Comparison of ENCODE assay signal across 17 mouse cellular contexts in the genomic region with DNA sequence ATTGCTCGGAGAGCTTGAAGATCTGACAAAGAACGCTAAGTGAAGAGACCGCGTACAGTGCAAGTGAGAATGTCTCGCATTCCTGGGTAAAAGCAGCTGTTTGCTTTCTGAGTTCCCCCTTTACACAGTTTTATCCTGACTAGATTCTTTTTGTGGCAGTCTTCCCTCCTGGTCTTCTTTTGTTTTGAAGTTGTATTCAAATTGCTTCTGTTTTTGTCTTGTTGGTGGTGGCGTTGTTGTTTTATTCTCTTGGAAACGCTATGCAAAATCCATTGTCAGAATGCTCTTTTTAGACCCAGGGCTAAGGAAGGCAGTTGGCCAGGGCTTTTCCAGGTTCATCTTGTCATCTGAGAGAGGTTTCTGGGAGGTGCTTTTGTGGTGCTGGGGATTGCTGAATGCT. TPM values are rescaled to one million over a fixed set of nuclear protein-coding genes. Genes with fewer than 3 reads are reported as not detected.
DNase-seq lines count a peak whose midpoint lies in the region; ATAC-seq and TF ChIP-seq lines count a peak whose summit lies in the region.
"Had no signal": no experiment of that assay in that cellular context is flagged by ENCODE, and none has a peak within 500 bp of the region (broad histone marks: within the 10 kb centered on the region; RNA-seq: fewer than 3 reads in every experiment).

No protein-coding gene starts in this region.

- H3K4me2 ChIP-seq in hindbrain, embryonic 12.5 days (replicated peaks): 0 out of 2 replicates have a peak overlapping the region, but pooled peaks have one; percentile 21
- peak overlapping the region; percentile 19 for H3K4me2 ChIP-seq in forebrain, embryonic 15.5 days (replicated peaks)
- peak overlapping the region; percentile 14 for H3K4me2 ChIP-seq in limb, embryonic 14.5 days (replicated peaks; ENCODE audit: low read depth, low read length, severe bottlenecking)
- H3K4me2 ChIP-seq in intestine, embryonic 16.5 days (ENCODE audit: low read depth, low read length): no peak overlapping the region
- H3K4me2 ChIP-seq: heart, embryonic 13.5 days had no signal

- DNase-seq in hindbrain, embryonic 10.5 days (ENCODE audit: low spot score): no peak
- DNase-seq in ES-CJ7 (ENCODE audit: low read depth, low spot score): peak; percentile 59
- no peak for DNase-seq in limb, embryonic 14.5 days (ENCODE audit: low spot score)
- no peak for DNase-seq in right cerebral cortex, postnatal 36 days (ENCODE audit: low spot score in 2 of 2)
- DNase-seq: adrenal gland, postnatal 10 days; gastrocnemius, postnatal 25 days; layer of hippocampus, adult 9-11 months; liver, postnatal 0 days; right cerebral cortex, postnatal 25 days had no signal

- H3K9me3 ChIP-seq in hindbrain, embryonic 12.5 days (replicated peaks): no peaks in the 10 kb centered on the region
- H3K9me3 ChIP-seq in hindbrain, embryonic 10.5 days: no peaks in the 10 kb centered on the region
- no peaks in the 10 kb centered on the region for H3K9me3 ChIP-seq in forebrain, embryonic 15.5 days
- H3K9me3 ChIP-seq in limb, embryonic 14.5 days (ENCODE audit: control insufficient read depth, low read length): no peaks in the 10 kb centered on the region
- H3K9me3 ChIP-seq in intestine, embryonic 16.5 days (ENCODE audit: control insufficient read depth, low read length): no peaks in the 10 kb centered on the region
- H3K9me3 ChIP-seq: heart, embryonic 13.5 days had no signal

- WGBS in hindbrain, embryonic 12.5 days: 40% methylated on average over 7 of the region's 7 CpGs
- 50% methylated on average over 7 of the region's 7 CpGs for WGBS in hindbrain, embryonic 10.5 days
- 30% methylated on average over 7 of the region's 7 CpGs for WGBS in forebrain, embryonic 15.5 days
- WGBS in limb, embryonic 14.5 days: 37% methylated on average over 7 of the region's 7 CpGs
- 56% methylated on average over 7 of the region's 7 CpGs for WGBS in intestine, embryonic 16.5 days

- no peak overlapping the region for H3K4me3 ChIP-seq in hindbrain, embryonic 12.5 days
- no peak overlapping the region for H3K4me3 ChIP-seq in hindbrain, embryonic 10.5 days
- H3K4me3 ChIP-seq in forebrain, embryonic 15.5 days: peak overlapping the region; percentile 4; the same call in 1 of the 2 replicates
- no peak overlapping the region for H3K4me3 ChIP-seq in limb, embryonic 14.5 days (replicated peaks; ENCODE audit: low read length)
- H3K4me3 ChIP-seq in intestine, embryonic 16.5 days (ENCODE audit: low read length): no peak overlapping the region
- H3K4me3 ChIP-seq: erythroblast, embryonic 14.5 days; heart, embryonic 13.5 days had no signal

- peaks cover 8% of the 10 kb centered on the region; the same call in 1 of the 2 replicates for H3K4me1 ChIP-seq in hindbrain, embryonic 12.5 days
- peaks cover 9% of the 10 kb centered on the region; the same call in 1 of the 2 replicates for H3K4me1 ChIP-seq in hindbrain, embryonic 10.5 days (replicated peaks)
- H3K4me1 ChIP-seq in forebrain, embryonic 15.5 days: no peaks in the 10 kb centered on the region; the same call in 1 of the 2 replicates
- peaks cover 30% of the 10 kb centered on the region for H3K4me1 ChIP-seq in limb, embryonic 14.5 days (ENCODE audit: control insufficient read depth, insufficient read depth, low read length)
- H3K4me1 ChIP-seq in intestine, embryonic 16.5 days (ENCODE audit: control insufficient read depth, insufficient read depth, low read length): peaks cover 6% of the 10 kb centered on the region

- no peak overlapping the region for H3K9ac ChIP-seq in hindbrain, embryonic 12.5 days
- no peak overlapping the region for H3K9ac ChIP-seq in forebrain, embryonic 15.5 days (replicated peaks)
- no peak overlapping the region for H3K9ac ChIP-seq in limb, embryonic 14.5 days (ENCODE audit: low read depth, low read length, severe bottlenecking)
- no peak overlapping the region for H3K9ac ChIP-seq in intestine, embryonic 16.5 days (ENCODE audit: low read depth, low read length)
- H3K9ac ChIP-seq: heart, embryonic 13.5 days; liver, postnatal 0 days had no signal

- no peak for TF ChIP-seq POLR2A in limb, embryonic 14.5 days (IDR thresholded peaks at IDR 0.05; ENCODE audit: borderline replicate concordance, extremely low read depth, insufficient read depth, insufficient read length)

- 0 out of 2 replicates have a peak, but pooled peaks cover 4% of the 10 kb centered on the region for H3K36me3 ChIP-seq in hindbrain, embryonic 12.5 days
- H3K36me3 ChIP-seq in hindbrain, embryonic 10.5 days: peaks cover 7% of the 10 kb centered on the region; the same call in 1 of the 2 replicates
- no peaks in the 10 kb centered on the region for H3K36me3 ChIP-seq in forebrain, embryonic 15.5 days
- peaks cover 36% of the 10 kb centered on the region for H3K36me3 ChIP-seq in limb, embryonic 14.5 days (ENCODE audit: control insufficient read depth, insufficient read depth, low read length)
- no peaks in the 10 kb centered on the region; the same call in 1 of the 2 replicates for H3K36me3 ChIP-seq in intestine, embryonic 16.5 days (ENCODE audit: control insufficient read depth, insufficient read depth, low read length)

- no peak for ATAC-seq in hindbrain, embryonic 12.5 days (ENCODE audit: low FRiP score)
- no peak for ATAC-seq in forebrain, embryonic 15.5 days (replicated peaks)
- ATAC-seq in limb, embryonic 14.5 days (ENCODE audit: low FRiP score, low read depth): peak; percentile 39; the same call in 1 of the 2 replicates
- ATAC-seq in cerebellum, adult (ENCODE audit: insufficient number of reproducible peaks, low FRiP score, low TSS enrichment): no peak
- no peak for ATAC-seq in intestine, embryonic 16.5 days
- ATAC-seq: liver, postnatal 0 days; Patski had no signal

- H3K27me3 ChIP-seq in hindbrain, embryonic 12.5 days: no peaks in the 10 kb centered on the region
- no peaks in the 10 kb centered on the region for H3K27me3 ChIP-seq in hindbrain, embryonic 10.5 days (ENCODE audit: insufficient read depth, poor library complexity, severe bottlenecking)
- no peaks in the 10 kb centered on the region for H3K27me3 ChIP-seq in forebrain, embryonic 15.5 days
- H3K27me3 ChIP-seq in limb, embryonic 14.5 days (ENCODE audit: control insufficient read depth, insufficient read depth, low read length): no peaks in the 10 kb centered on the region
- H3K27me3 ChIP-seq in intestine, embryonic 16.5 days (replicated peaks; ENCODE audit: control insufficient read depth, insufficient read depth, low read length): no peaks in the 10 kb centered on the region
- H3K27me3 ChIP-seq: heart, embryonic 13.5 days; Patski had no signal

- H3K27ac ChIP-seq in hindbrain, embryonic 12.5 days: no peak overlapping the region
- no peak overlapping the region for H3K27ac ChIP-seq in hindbrain, embryonic 10.5 days
- peak overlapping the region; percentile 39; the same call in 1 of the 2 replicates for H3K27ac ChIP-seq in forebrain, embryonic 15.5 days (replicated peaks)
- peak overlapping the region; percentile 21 for H3K27ac ChIP-seq in limb, embryonic 14.5 days (replicated peaks; ENCODE audit: low read depth, low read length)
- no peak overlapping the region for H3K27ac ChIP-seq in intestine, embryonic 16.5 days (ENCODE audit: low read length)
- H3K27ac ChIP-seq: heart, embryonic 13.5 days; kidney, postnatal 0 days had no signal

RNA-seq across cellular contexts. Expression of gene Dync2li1, which starts 29.8 kb away (rescaled TPM):
- polyA plus RNA-seq in hindbrain, embryonic 12.5 days (2016; fragmentation: Nextera tagmentation; extraction: Ambion mirVana): 34.9 and 37.7 TPM in 2 replicates
- polyA plus RNA-seq in hindbrain, embryonic 10.5 days (2016; fragmentation: Nextera tagmentation; extraction: Ambion mirVana): 29.4 and 30.0 TPM in 2 replicates
- polyA plus RNA-seq in forebrain, embryonic 15.5 days (2015; fragmentation: Nextera tagmentation; extraction: Ambion mirVana): 33.4 and 36.1 TPM in 2 replicates
- 17.2 and 21.0 TPM in 2 replicates for polyA plus RNA-seq in limb, embryonic 14.5 days (2012; rRNA removed)
- polyA plus RNA-seq in limb, embryonic 14.5 days (2014; fragmentation: Nextera tagmentation; extraction: Ambion mirVana): 29.9 and 33.0 TPM in 2 replicates
- 18.1 and 20.1 TPM in 2 replicates for polyA plus RNA-seq in intestine, embryonic 16.5 days (2015; fragmentation: Nextera tagmentation; extraction: Ambion mirVana)
- polyA plus RNA-seq: erythroblast, embryonic 14.5 days had no signal

Comparison
In these comparisons a context has a peak if more than half of its experiments do, and no peak if none do; other contexts are left out.
1. H3K27ac ChIP-seq: peak in forebrain, embryonic 15.5 days (single experiment) and limb, embryonic 14.5 days (single experiment); none in hindbrain, embryonic 12.5 days (single experiment), hindbrain, embryonic 10.5 days (single experiment) and intestine, embryonic 16.5 days (single experiment).